Mouse (Mus musculus) urinary bladder, postnatal 14 days (tissue): Measurements from ENCODE around the gene Reck.
A peak's percentile ranks its signal among the peaks of the same experiment; 100 is the strongest.

Experiments used
- DNase-seq: peaks from one replicate; pipeline ENCODE4 v3.0.0; 2021; ENCODE audit warnings: low spot score

The Reck gene

GRCm38 (mm10) chr4:43875160-43875918 lies at the start of gene Reck:
Gene Reck (plus strand): TSS chr4:43875530.
- peak; percentile 85 for DNase-seq

- DNase-seq: no peak
Measured at GRCm38 (mm10) chr4:43828806-43829205, 46.5 kb upstream of the Reck start.

- no peak for DNase-seq
Measured at GRCm38 (mm10) chr4:43832031-43832430, 43.3 kb upstream of the Reck start.

- DNase-seq: no peak
Measured at GRCm38 (mm10) chr4:43833752-43834151, 41.6 kb upstream of the Reck start.

GRCm38 (mm10) chr4:43834749-43835148 lies 40.6 kb upstream of the Reck start:
- DNase-seq: no peak

GRCm38 (mm10) chr4:43838326-43838725 lies 37.0 kb upstream of the Reck start:
- no peak for DNase-seq

- no peak for DNase-seq
Measured at GRCm38 (mm10) chr4:43840101-43840500, 35.2 kb upstream of the Reck start, which contains the start of gene Olfr157. Gene Olfr157 (minus strand): TSS chr4:43840201.

GRCm38 (mm10) chr4:43851265-43851664 lies 24.1 kb upstream of the Reck start, which contains the start of gene Olfr155:
Gene Olfr155 (plus strand): TSS chr4:43851565.
- DNase-seq: no peak

GRCm38 (mm10) chr4:43854101-43854500 lies 21.2 kb upstream of the Reck start:
- DNase-seq: no peak

- DNase-seq: no peak
Measured at GRCm38 (mm10) chr4:43859886-43860285, 15.4 kb upstream of the Reck start.

GRCm38 (mm10) chr4:43860744-43861519 lies 14.4 kb upstream of the Reck start:
- DNase-seq: peak; percentile 71

- DNase-seq: no peak
Measured at GRCm38 (mm10) chr4:43863298-43863697, 12.0 kb upstream of the Reck start.

- no peak for DNase-seq
Measured at GRCm38 (mm10) chr4:43869821-43870220, 5.5 kb upstream of the Reck start.

- DNase-seq: no peak
Measured at GRCm38 (mm10) chr4:43874501-43874900, 829 bp upstream of the Reck start.

- DNase-seq: no peak
Measured at GRCm38 (mm10) chr4:43875919-43876411, 635 bp downstream of the Reck start.

GRCm38 (mm10) chr4:43877230-43877629 lies 1.9 kb downstream of the Reck start:
- DNase-seq: no peak

- no peak for DNase-seq
Measured at GRCm38 (mm10) chr4:43878121-43878776, 2.9 kb downstream of the Reck start.

GRCm38 (mm10) chr4:43879566-43879965 lies 4.2 kb downstream of the Reck start:
- no peak for DNase-seq

GRCm38 (mm10) chr4:43884196-43884595 lies 8.9 kb downstream of the Reck start:
- DNase-seq: no peak

- no peak for DNase-seq
Measured at GRCm38 (mm10) chr4:43891247-43891646, 15.9 kb downstream of the Reck start.

GRCm38 (mm10) chr4:43897209-43897608 lies 21.9 kb downstream of the Reck start:
- DNase-seq: no peak

- no peak for DNase-seq
Measured at GRCm38 (mm10) chr4:43899197-43899596, 23.9 kb downstream of the Reck start.
